Mouse (Mus musculus) hindbrain, embryonic 16.5 days (tissue): ENCODE measurements around the gene Socs3. TPM values are rescaled to one million over a fixed set of nuclear protein-coding genes. Genes with fewer than 3 reads are reported as not detected.
A peak's percentile ranks its signal among the peaks of the same experiment; 100 is the strongest.

Experiments
- ATAC-seq: fragments of 200-750 bp; cut with Nextera tagmentation; 2 replicates; pipeline ENCODE4 v1.8.0; 2017; ENCODE audit warnings: moderate TSS enrichment, moderate library complexity
- H3K27ac ChIP-seq: fragments of 300-500 bp; sonication (generic); 2 replicates; pipeline ENCODE4 v1.5.1; 2014; ENCODE audit warnings: low read depth, mild to moderate bottlenecking, control low read depth, low read length, moderate library complexity
- H3K27me3 ChIP-seq: fragments of 300-500 bp; sonication (generic); replicated peaks from 2 replicates; pipeline ENCODE4 v1.6.1; 2014; ENCODE audit warnings: low read length; ENCODE audit not compliant: control insufficient read depth, insufficient read depth
- H3K36me3 ChIP-seq: fragments of 300-500 bp; sonication (generic); 2 replicates; pipeline ENCODE4 v1.6.1; 2014; ENCODE audit warnings: mild to moderate bottlenecking, low read length, moderate library complexity, mixed read lengths; ENCODE audit not compliant: control insufficient read depth, insufficient read depth
- H3K4me1 ChIP-seq: fragments of 300-500 bp; sonication (generic); 2 replicates; pipeline ENCODE4 v1.6.1; 2014; ENCODE audit warnings: low read depth, low read length; ENCODE audit not compliant: control insufficient read depth, insufficient read depth
- H3K4me2 ChIP-seq: fragments of 300-500 bp; sonication (generic); 2 replicates; pipeline ENCODE4 v1.6.1; 2014; ENCODE audit warnings: mild to moderate bottlenecking, low read length, control low read depth, moderate library complexity
- H3K4me3 ChIP-seq: fragments of 300-500 bp; sonication (generic); 2 replicates; pipeline ENCODE4 v1.5.1; 2014; ENCODE audit warnings: mild to moderate bottlenecking, low read length, control low read depth, moderate library complexity
- H3K9ac ChIP-seq: fragments of 300-500 bp; sonication (generic); 2 replicates; pipeline ENCODE4 v1.6.1; 2014; ENCODE audit warnings: low read depth, mild to moderate bottlenecking, control low read depth, low read length, moderate library complexity
- H3K9me3 ChIP-seq: fragments of 300-500 bp; sonication (generic); 2 replicates; pipeline ENCODE4 v1.6.1; 2014; ENCODE audit warnings: mild to moderate bottlenecking, low read length, moderate library complexity; ENCODE audit not compliant: control insufficient read depth
- WGBS: fragments of 180-500 bp; shearing (Covaris S2); extraction: QIAGEN DNeasy Blood & Tissue Kit; methylation state at CpG from one replicate; pipeline ENCODE4 v1.1.7; 2014; 5-methylcytosine and 5-hydroxymethylcytosine counted together
- polyA plus RNA-seq: library from polyadenylated mRNA; unstranded; fragments of >200 nt; fragmentation: Nextera tagmentation; extraction: Ambion mirVana; gene quantifications from 2 replicates; pipeline ENCODE4 v1.2.1, GENCODE M21; 2015

Gene Socs3
- polyA plus RNA-seq: 7.5 and 8.9 TPM in 2 replicates

DNA sequence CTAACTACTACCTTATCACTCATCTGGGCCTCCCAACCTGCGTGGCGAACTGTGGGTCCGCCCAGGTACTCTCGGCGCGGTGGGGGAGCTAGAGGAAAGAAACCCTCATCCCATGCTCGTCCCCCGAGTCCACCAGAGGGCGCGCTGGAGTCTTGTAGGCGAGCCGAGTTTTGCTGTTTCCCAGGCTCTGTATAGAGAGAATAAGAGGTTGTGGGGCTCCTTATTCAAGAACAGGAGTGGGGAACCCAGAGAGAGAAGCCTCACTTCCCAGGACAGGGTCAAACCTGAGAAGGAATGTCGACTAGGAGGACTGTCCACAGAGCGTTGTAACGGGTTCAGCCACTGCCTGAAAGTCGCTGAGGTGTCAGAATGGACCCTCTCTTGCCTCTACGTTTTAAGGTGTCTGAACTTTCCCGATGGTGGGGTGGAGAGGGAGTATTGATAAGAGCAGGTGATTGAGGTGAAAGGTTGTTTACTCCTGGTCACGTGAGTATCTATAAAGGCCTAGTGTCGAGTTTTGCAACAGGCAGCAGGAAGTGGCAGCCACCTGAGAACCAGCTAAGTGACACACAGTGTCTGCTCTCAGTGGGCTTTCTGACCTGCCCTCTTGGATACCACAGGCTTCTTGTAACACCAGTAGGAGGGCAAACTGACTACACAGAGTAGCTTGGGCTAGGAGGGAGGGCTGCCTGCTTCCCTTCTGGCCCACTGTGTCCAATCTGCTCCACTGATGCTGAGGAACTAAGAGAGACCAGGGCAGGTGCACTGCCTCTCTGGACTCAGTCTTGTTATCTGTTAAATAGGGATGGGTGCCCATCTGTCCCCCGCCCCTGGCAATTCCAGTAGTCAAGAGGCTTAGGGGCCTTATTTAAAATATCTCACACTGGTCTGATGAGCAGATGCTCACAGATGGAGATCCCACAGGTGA is at the start of gene Socs3:
TSS of gene Socs3 (minus strand) at position 103 of the 928 bp plus-strand sequence.
- no peaks in the 10 kb centered on the region for H3K9me3 ChIP-seq
- H3K4me1 ChIP-seq: peaks cover 32% of the 10 kb centered on the region
- peak within 1 kb of the TSS; percentile 71 for H3K9ac ChIP-seq
- peak within 1 kb of the TSS; percentile 90 for H3K4me2 ChIP-seq
- peak within 1 kb of the TSS; percentile 74 for H3K27ac ChIP-seq
- peak; percentile 25 for ATAC-seq
- peaks cover 7% of the 10 kb centered on the region; the same call in 1 of the 2 replicates for H3K27me3 ChIP-seq
- 13% methylated on average over 21 of the region's 21 CpGs for WGBS
- peak within 1 kb of the TSS; percentile 52 for H3K4me3 ChIP-seq
- no peaks in the 10 kb centered on the region for H3K36me3 ChIP-seq

GRCm38 (mm10) chr11:118018328-118018727 is 48.5 kb upstream of the Socs3 start:
- 98% methylated on average over 4 of the region's 4 CpGs for WGBS
- no peak for ATAC-seq
- H3K9ac ChIP-seq: no peak overlapping the region
- H3K36me3 ChIP-seq: peaks cover 15% of the 10 kb centered on the region; the same call in 1 of the 2 replicates
- no peak overlapping the region for H3K4me3 ChIP-seq
- no peaks in the 10 kb centered on the region for H3K27me3 ChIP-seq
- H3K4me2 ChIP-seq: no peak overlapping the region
- H3K27ac ChIP-seq: no peak overlapping the region
- H3K9me3 ChIP-seq: no peaks in the 10 kb centered on the region
- no peaks in the 10 kb centered on the region for H3K4me1 ChIP-seq

DNA sequence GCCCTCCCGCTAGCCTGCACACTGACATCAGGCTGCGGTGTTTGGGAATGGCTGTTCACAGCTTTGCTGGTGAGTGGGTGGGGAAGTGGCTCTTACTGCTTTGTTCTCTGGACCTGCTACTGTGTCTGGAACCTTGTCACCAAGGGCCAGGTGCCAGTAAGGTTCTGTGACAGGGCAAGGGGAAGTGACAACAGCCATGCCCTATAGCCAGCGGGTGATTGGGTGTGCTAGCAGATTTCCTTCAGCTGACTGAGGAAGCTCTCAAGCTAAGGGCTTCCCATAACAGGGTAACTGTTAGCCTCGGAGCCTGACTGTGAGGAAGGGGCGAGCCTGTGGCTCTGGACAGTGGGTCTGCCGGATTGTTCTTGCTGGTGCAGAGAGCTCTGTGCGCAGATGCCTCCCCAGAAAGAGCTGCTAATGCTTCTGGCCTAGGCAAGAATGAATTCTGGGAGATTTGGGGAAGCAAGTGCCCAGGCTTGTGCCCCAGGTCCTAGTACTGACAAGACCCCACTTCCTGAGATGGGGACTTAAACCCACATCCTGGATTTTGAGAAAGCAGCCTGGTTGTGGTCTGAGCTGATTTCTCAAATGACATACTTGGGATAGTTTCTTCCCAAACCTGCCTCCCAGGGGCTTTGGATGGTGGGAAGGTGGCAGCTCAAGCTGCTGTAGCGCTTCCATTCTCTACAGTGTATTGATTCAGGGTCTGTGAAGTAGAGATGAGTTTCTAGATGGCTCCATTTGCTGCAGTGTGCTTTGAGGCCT is 45.7 kb upstream of the Socs3 start:
- Histone ChIP-seq H3K9ac (no peak overlapping the region), H3K27ac (no peak overlapping the region), H3K4me2 (no peak overlapping the region), H3K9me3 (no peaks in the 10 kb centered on the region), H3K27me3 (no peaks in the 10 kb centered on the region), H3K4me3 (no peak overlapping the region), H3K36me3 (peaks cover 12% of the 10 kb centered on the region; the same call in 1 of the 2 replicates), H3K4me1 (no peaks in the 10 kb centered on the region)
- 88% methylated on average over 8 of the region's 8 CpGs for WGBS
- no peak for ATAC-seq

DNA sequence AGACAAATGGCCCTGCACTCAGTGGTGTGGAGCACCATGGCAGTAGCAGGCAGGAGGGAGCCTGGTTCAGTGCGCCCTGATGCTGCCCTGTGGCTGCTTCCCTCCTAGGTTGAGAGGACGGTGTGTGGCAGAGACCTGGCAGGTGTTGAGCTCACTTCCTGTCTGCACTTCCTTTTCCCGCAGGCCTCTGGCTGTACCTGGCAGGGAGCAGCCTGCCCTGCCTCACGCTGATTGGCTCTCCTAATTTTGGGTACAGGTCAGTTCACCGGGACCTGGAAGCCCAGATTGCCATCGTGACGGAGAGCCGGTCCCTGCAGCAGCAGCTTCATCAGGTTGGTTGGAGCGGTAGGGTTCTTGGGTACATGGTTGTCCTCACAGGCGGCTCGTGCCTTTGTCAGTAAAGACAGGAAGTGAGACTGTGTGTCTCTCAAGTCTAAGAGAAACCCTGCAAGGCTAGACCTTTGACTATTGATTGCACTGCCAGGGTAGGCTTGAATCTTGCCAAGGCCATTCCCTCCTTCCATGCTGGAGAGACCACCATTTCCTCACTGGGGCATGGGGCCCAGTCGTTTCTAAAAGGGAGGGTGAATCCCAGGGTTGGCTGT is 44.6 kb upstream of the Socs3 start:
- 87% methylated on average over 12 of the region's 12 CpGs for WGBS
- no peak for ATAC-seq
- Histone ChIP-seq H3K4me1 (peaks cover 5% of the 10 kb centered on the region), H3K4me2 (no peak overlapping the region), H3K4me3 (no peak overlapping the region), H3K27ac (no peak overlapping the region), H3K9me3 (no peaks in the 10 kb centered on the region), H3K27me3 (no peaks in the 10 kb centered on the region), H3K9ac (no peak overlapping the region), H3K36me3 (peaks cover 12% of the 10 kb centered on the region; the same call in 1 of the 2 replicates)

- H3K9ac ChIP-seq: no peak overlapping the region
- H3K4me3 ChIP-seq: no peak overlapping the region
- no peaks in the 10 kb centered on the region for H3K9me3 ChIP-seq
- no peak overlapping the region for H3K27ac ChIP-seq
- peaks cover 10% of the 10 kb centered on the region for H3K4me1 ChIP-seq
- 71% methylated on average over 2 of the region's 2 CpGs for WGBS
- no peak overlapping the region for H3K4me2 ChIP-seq
- no peak for ATAC-seq
- H3K36me3 ChIP-seq: peaks cover 12% of the 10 kb centered on the region; the same call in 1 of the 2 replicates
- no peaks in the 10 kb centered on the region for H3K27me3 ChIP-seq
These were observed 43.5 kb upstream of the Socs3 start for GRCm38 (mm10) chr11:118013339-118013738.

- WGBS: 91% methylated on average over 1 of the region's 1 CpGs
- Histone ChIP-seq H3K27ac (no peak overlapping the region), H3K27me3 (no peaks in the 10 kb centered on the region), H3K4me2 (no peak overlapping the region), H3K4me1 (peaks cover 10% of the 10 kb centered on the region), H3K4me3 (no peak overlapping the region), H3K9me3 (no peaks in the 10 kb centered on the region), H3K36me3 (peaks cover 8% of the 10 kb centered on the region; the same call in 1 of the 2 replicates), H3K9ac (no peak overlapping the region)
- no peak for ATAC-seq
These were observed 42.7 kb upstream of the Socs3 start for GRCm38 (mm10) chr11:118012595-118012994.

DNA sequence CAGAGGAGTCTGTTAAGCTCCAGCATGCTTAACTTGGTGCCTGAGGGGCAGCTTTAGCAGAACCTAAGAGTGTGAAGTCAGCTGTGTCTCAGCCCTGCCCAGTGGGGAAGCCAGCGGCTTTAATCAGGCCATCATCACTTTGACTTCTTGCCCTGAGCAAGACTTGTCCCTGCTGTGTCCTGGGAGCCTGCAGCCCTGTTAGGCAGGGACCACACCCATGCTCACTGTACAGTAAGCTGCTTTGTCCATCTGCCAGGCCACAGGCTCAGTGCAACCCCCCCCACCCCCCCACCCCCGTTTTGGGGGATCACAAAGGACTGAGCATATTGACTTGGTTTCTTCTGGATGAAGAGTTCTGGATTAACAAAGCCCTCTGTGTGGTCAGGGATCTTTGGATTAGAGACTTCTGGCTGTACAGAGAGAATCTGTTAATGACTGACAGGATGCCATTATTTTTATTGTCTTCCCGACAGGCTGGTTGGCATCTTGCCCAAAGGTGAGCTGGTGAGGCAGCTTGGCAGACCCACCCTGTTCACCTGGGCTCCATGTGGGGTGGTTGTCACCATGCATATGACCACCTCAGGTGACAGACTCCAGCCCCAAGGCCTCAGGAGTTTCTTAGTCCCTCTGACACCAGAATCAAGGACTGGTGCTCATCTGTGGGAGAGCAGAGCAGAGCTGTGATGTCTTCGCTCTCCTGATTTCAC is 40.2 kb upstream of the Socs3 start:
- Histone ChIP-seq H3K9me3 (no peaks in the 10 kb centered on the region), H3K27ac (no peak overlapping the region; the same call in 1 of the 2 replicates), H3K9ac (peak overlapping the region; percentile 29; the same call in 1 of the 2 replicates), H3K4me3 (no peak overlapping the region), H3K36me3 (peaks cover 13% of the 10 kb centered on the region), H3K27me3 (no peaks in the 10 kb centered on the region), H3K4me1 (peaks cover 13% of the 10 kb centered on the region), H3K4me2 (no peak overlapping the region)
- peak; percentile 57 for ATAC-seq
- WGBS: 47% methylated on average over 4 of the region's 4 CpGs

- Histone ChIP-seq H3K36me3 (peaks cover 13% of the 10 kb centered on the region), H3K27me3 (no peaks in the 10 kb centered on the region), H3K9me3 (no peaks in the 10 kb centered on the region), H3K9ac (no peak overlapping the region), H3K4me1 (peaks cover 13% of the 10 kb centered on the region), H3K4me2 (no peak overlapping the region), H3K4me3 (no peak overlapping the region), H3K27ac (no peak overlapping the region; the same call in 1 of the 2 replicates)
- no peak for ATAC-seq
- 79% methylated on average over 8 of the region's 8 CpGs for WGBS
These were observed 39.0 kb upstream of the Socs3 start for GRCm38 (mm10) chr11:118008843-118009242.
